Mouse (Mus musculus) ovary, adult 10 weeks (tissue): ENCODE data around the gene Vgll4. TPM values are rescaled to one million over a fixed set of nuclear protein-coding genes. Genes with fewer than 3 reads are reported as not detected.

ENCODE experiments used
- polyA plus RNA-seq: library from polyadenylated mRNA; stranded (reverse); fragments of 350-450 nt; fragmentation: Illumina TruSeq; extraction: RNeasy Lipid Tissue Mini Kit (QIAGEN cat#74804); gene quantifications from one replicate; pipeline ENCODE4 v1.2.3, GENCODE M21; 2014

Gene Vgll4
- polyA plus RNA-seq: 40.4 TPM

DNA sequence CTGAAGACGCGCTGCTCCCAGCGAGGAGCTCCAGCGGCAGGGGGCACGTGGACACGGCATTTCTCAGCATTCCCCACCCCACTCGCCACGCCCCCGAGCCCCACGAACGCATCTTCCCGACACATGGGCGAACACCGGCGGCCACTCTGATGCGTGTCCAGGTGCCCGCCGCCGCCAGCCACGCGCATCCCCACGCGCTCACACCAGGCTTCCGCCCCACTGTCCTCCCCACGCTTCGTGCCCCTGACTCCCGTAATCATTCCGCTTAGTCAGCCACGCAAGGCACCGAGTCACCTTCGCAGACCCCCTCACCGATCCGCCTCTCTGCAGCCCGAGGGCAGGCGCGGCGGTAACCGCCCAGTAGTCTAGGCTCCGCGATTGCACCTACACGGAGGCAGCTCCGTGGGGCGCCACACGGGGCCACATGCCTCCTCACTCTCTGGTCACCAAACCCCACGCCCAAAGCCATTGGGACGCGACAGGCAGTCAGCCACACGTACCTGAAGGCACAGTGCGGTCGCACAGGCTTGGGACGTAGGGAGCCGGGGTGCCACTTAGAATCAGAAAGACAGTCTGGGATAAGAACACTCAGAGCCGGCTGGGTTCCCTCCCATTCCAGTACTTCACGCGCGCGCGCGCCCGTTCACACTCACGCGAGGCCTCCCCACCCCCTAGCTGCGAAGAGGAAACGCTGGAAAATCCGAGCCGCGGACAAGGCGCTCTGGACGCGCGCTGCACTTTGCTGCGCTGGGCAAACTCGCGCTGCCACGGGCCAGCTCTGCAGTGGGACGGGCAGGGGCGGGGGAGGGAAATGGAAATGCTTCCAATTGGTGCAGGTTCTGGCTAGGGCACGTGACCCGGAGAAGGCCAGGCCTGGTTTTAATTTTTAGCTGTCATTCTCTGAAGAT is at the start of gene Vgll4:
TSS of gene Vgll4 (minus strand) at position 782 of the 908 bp plus-strand sequence.

Other genes starting within 250 kb of the Vgll4 start
- 11.0 TPM for gene Tamm41, start 67.9 kb upstream of the Vgll4 start, polyA plus RNA-seq
- 2.1 TPM for gene Syn2, start 164.9 kb upstream of the Vgll4 start, polyA plus RNA-seq